Mouse (Mus musculus) liver, adult 2 months (tissue): Measurements from ENCODE around the gene Pgpep1l. TPM values are rescaled to one million over a fixed set of nuclear protein-coding genes. Genes with fewer than 3 reads are reported as not detected.

Source experiments
- DNase-seq: peaks from one replicate; pipeline ENCODE4 v3.0.0-alpha.2; 2011; ENCODE audit warnings: low read depth, low spot score; ENCODE audit errors: extremely low read depth
- H3K27ac ChIP-seq: fragments of 200-500 bp; replicated peaks from 2 replicates; pipeline ENCODE4 v1.5.1; 2012; ENCODE audit warnings: low read depth, mild to moderate bottlenecking, control low read depth, inconsistent platforms, low read length; ENCODE audit not compliant: insufficient read depth
- H3K27me3 ChIP-seq: fragments of 200-500 bp; 2 replicates; pipeline ENCODE4 v1.6.1; 2012; ENCODE audit warnings: mild to moderate bottlenecking, moderate library complexity, low read length, inconsistent platforms; ENCODE audit not compliant: control insufficient read depth, insufficient read depth
- H3K36me3 ChIP-seq: fragments of 200-500 bp; 2 replicates; pipeline ENCODE4 v1.6.1; 2012; ENCODE audit warnings: low read length, inconsistent platforms; ENCODE audit not compliant: control insufficient read depth, insufficient read depth
- H3K4me1 ChIP-seq: fragments of 200-500 bp; 2 replicates; pipeline ENCODE4 v1.6.1; 2011; ENCODE audit warnings: low read length; ENCODE audit not compliant: control insufficient read depth, insufficient read depth
- H3K4me3 ChIP-seq: fragments of 200-500 bp; 2 replicates; pipeline ENCODE4 v1.5.1; 2011; ENCODE audit warnings: low read depth, mild to moderate bottlenecking, control low read depth, low read length, moderate library complexity; ENCODE audit not compliant: insufficient read depth
- H3K79me2 ChIP-seq: fragments of 200-500 bp; 2 replicates; pipeline ENCODE4 v1.6.1; 2012; ENCODE audit warnings: inconsistent platforms, mild to moderate bottlenecking, low read length, moderate library complexity; ENCODE audit not compliant: control insufficient read depth, insufficient read depth
- H3K9ac ChIP-seq: fragments of 200-500 bp; 2 replicates; pipeline ENCODE4 v1.6.1; 2012; ENCODE audit warnings: low read depth, mild to moderate bottlenecking, control low read depth, inconsistent platforms, low read length
- CTCF ChIP-seq: fragments of 200-500 bp; IDR thresholded peaks from 2 replicates; pipeline ENCODE4 v1.5.1; 2011; ENCODE audit warnings: low read depth, low read length, control low read depth
- POLR2A ChIP-seq: fragments of 200-500 bp; IDR thresholded peaks from 2 replicates; pipeline ENCODE4 v1.6.1; 2011; ENCODE audit warnings: low read length, control low read depth; ENCODE audit not compliant: insufficient read depth; ENCODE audit errors: extremely low read depth
- WGBS: fragments of 180-500 bp; shearing (Covaris S2); methylation state at CpG from one replicate; pipeline ENCODE4 v1.1.7; 2018; 5-methylcytosine and 5-hydroxymethylcytosine counted together
- polyA plus RNA-seq: library from polyadenylated mRNA; depleted of rRNA; stranded (reverse); fragments of >200 nt; gene quantifications from 2 replicates; pipeline ENCODE4 v1.2.3, GENCODE M21; 2012
- total RNA-seq: library from RNA; depleted of rRNA; stranded (reverse); fragments of >200 nt; gene quantifications from 2 replicates; pipeline ENCODE4 v1.2.3, GENCODE M21; 2014

The Pgpep1l gene
- total and polyA plus RNA-seq, 2 experiments = 0.32 to 1.5 TPM

- Histone ChIP-seq H3K79me2 (peaks cover 24% of the 10 kb centered on the region; the same call in 1 of the 2 replicates), H3K36me3 (no peaks in the 10 kb centered on the region), H3K27me3 (no peaks in the 10 kb centered on the region), H3K4me1 (peaks cover 48% of the 10 kb centered on the region), H3K27ac (peak overlapping the region; percentile 31), H3K9ac (no peak overlapping the region), H3K4me3 (no peak overlapping the region)
- 47% methylated on average over 5 of the region's 5 CpGs for WGBS
- TF ChIP-seq CTCF = no peak
- TF ChIP-seq POLR2A = no peak
- DNase-seq = peak; percentile 46
Measured at GRCm38 (mm10) chr7:68281341-68281740, 17.3 kb upstream of the Pgpep1l start.

- H3K36me3 ChIP-seq = no peaks in the 10 kb centered on the region
- H3K9ac ChIP-seq = no peak overlapping the region
- H3K4me3 ChIP-seq = no peak overlapping the region
- H3K27me3 ChIP-seq = no peaks in the 10 kb centered on the region
- peaks cover 24% of the 10 kb centered on the region; the same call in 1 of the 2 replicates for H3K79me2 ChIP-seq
- WGBS = 70% methylated on average over 19 of the region's 19 CpGs
- TF ChIP-seq POLR2A (no peak), CTCF (no peak)
- peak overlapping the region; percentile 95 for H3K27ac ChIP-seq
- H3K4me1 ChIP-seq = peaks cover 43% of the 10 kb centered on the region
- DNase-seq = peak; percentile 88
Measured at GRCm38 (mm10) chr7:68280352-68280869, 16.4 kb upstream of the Pgpep1l start.

GRCm38 (mm10) chr7:68279481-68279880, 15.4 kb upstream of the Pgpep1l start:
- H3K36me3 ChIP-seq = no peaks in the 10 kb centered on the region
- H3K27ac ChIP-seq = peak overlapping the region; percentile 95
- H3K79me2 ChIP-seq = peaks cover 24% of the 10 kb centered on the region; the same call in 1 of the 2 replicates
- peak overlapping the region; percentile 67 for H3K9ac ChIP-seq
- H3K27me3 ChIP-seq = no peaks in the 10 kb centered on the region
- TF ChIP-seq CTCF (no peak), POLR2A (no peak)
- 73% methylated on average over 7 of the region's 7 CpGs for WGBS
- DNase-seq = no peak
- no peak overlapping the region; the same call in 1 of the 2 replicates for H3K4me3 ChIP-seq
- peaks cover 34% of the 10 kb centered on the region for H3K4me1 ChIP-seq

- Histone ChIP-seq H3K79me2 (peaks cover 24% of the 10 kb centered on the region; the same call in 1 of the 2 replicates), H3K4me1 (peaks cover 28% of the 10 kb centered on the region), H3K4me3 (no peak overlapping the region), H3K27ac (peak overlapping the region; percentile 95), H3K9ac (peak overlapping the region; percentile 67), H3K27me3 (no peaks in the 10 kb centered on the region), H3K36me3 (no peaks in the 10 kb centered on the region)
- WGBS = 49% methylated on average over 6 of the region's 6 CpGs
- TF ChIP-seq POLR2A = no peak
- TF ChIP-seq CTCF = no peak
- peak; percentile 61 for DNase-seq
Measured at GRCm38 (mm10) chr7:68278908-68279307, 14.9 kb upstream of the Pgpep1l start.

- H3K36me3 ChIP-seq = no peaks in the 10 kb centered on the region
- 72% methylated on average over 6 of the region's 6 CpGs for WGBS
- peaks cover 27% of the 10 kb centered on the region for H3K4me1 ChIP-seq
- H3K79me2 ChIP-seq = peaks cover 24% of the 10 kb centered on the region; the same call in 1 of the 2 replicates
- DNase-seq = peak; percentile 34
- H3K9ac ChIP-seq = peak overlapping the region; percentile 67
- H3K27me3 ChIP-seq = no peaks in the 10 kb centered on the region
- no peak for TF ChIP-seq CTCF
- TF ChIP-seq POLR2A = no peak
- peak overlapping the region; percentile 10 for H3K4me3 ChIP-seq
- peak overlapping the region; percentile 95 for H3K27ac ChIP-seq
Measured at GRCm38 (mm10) chr7:68278385-68278784, 14.4 kb upstream of the Pgpep1l start.

- peak overlapping the region; percentile 95 for H3K27ac ChIP-seq
- peaks cover 24% of the 10 kb centered on the region; the same call in 1 of the 2 replicates for H3K79me2 ChIP-seq
- DNase-seq = peak; percentile 58
- no peaks in the 10 kb centered on the region for H3K27me3 ChIP-seq
- H3K4me1 ChIP-seq = peaks cover 26% of the 10 kb centered on the region
- 28% methylated on average over 4 of the region's 4 CpGs for WGBS
- TF ChIP-seq POLR2A = no peak
- TF ChIP-seq CTCF = no peak
- H3K4me3 ChIP-seq = peak overlapping the region; percentile 52
- no peaks in the 10 kb centered on the region for H3K36me3 ChIP-seq
- peak overlapping the region; percentile 67 for H3K9ac ChIP-seq
Measured at GRCm38 (mm10) chr7:68277897-68278270, 13.9 kb upstream of the Pgpep1l start.
